Mouse (Mus musculus) E14TG2a.4 (cell line): Measurements from ENCODE around the gene Rfx8.

Experiments
- H3K27me3 ChIP-seq: 2 replicates; pipeline ENCODE4 v1.6.1; 2014; ENCODE audit warnings: low read length, control low read depth; ENCODE audit not compliant: insufficient read depth
- H3K36me3 ChIP-seq: 2 replicates; pipeline ENCODE4 v1.6.1; 2014; ENCODE audit warnings: low read length, control low read depth; ENCODE audit not compliant: insufficient read depth
- H3K4me1 ChIP-seq: replicated peaks from 2 replicates; pipeline ENCODE4 v1.6.1; 2014; ENCODE audit warnings: low read depth, low read length, control low read depth
- H3K4me3 ChIP-seq: replicated peaks from 2 replicates; pipeline ENCODE4 v1.5.1; 2014; ENCODE audit warnings: mild to moderate bottlenecking, low read length
- H3K9me3 ChIP-seq: 2 replicates; pipeline ENCODE4 v1.6.1; 2014; ENCODE audit warnings: low read length, control low read depth
- CTCF ChIP-seq: conservative IDR thresholded peaks from 2 replicates; pipeline ENCODE4 v1.5.1; 2014; ENCODE audit warnings: low read length
- NANOG ChIP-seq: IDR thresholded peaks from 2 replicates; pipeline ENCODE4 v1.6.1; 2014; ENCODE audit warnings: borderline replicate concordance, low read length, mixed read lengths
- POU5F1 ChIP-seq: IDR thresholded peaks from 2 replicates; pipeline ENCODE4 v1.6.1; 2014; ENCODE audit warnings: low read length, borderline replicate concordance

Gene Rfx8

GRCm38 (mm10) chr1:39720632-39721350, at the start of gene Rfx8:
TSS of gene Rfx8 (minus strand) at chr1:39720997.
- peak within 1 kb of the TSS; percentile 76 for H3K4me3 ChIP-seq
- peaks cover 13% of the 10 kb centered on the region for H3K4me1 ChIP-seq
- H3K36me3 ChIP-seq, result no peaks in the 10 kb centered on the region
- no peak for TF ChIP-seq NANOG
- no peak for TF ChIP-seq CTCF
- TF ChIP-seq POU5F1, result no peak
- no peaks in the 10 kb centered on the region for H3K9me3 ChIP-seq
- H3K27me3 ChIP-seq, result peaks cover 16% of the 10 kb centered on the region

GRCm38 (mm10) chr1:39770436-39770835, 49.6 kb upstream of the Rfx8 start:
- Histone ChIP-seq H3K27me3 (peaks cover 1% of the 10 kb centered on the region; the same call in 1 of the 2 replicates), H3K4me3 (no peak overlapping the region), H3K9me3 (no peaks in the 10 kb centered on the region), H3K36me3 (no peaks in the 10 kb centered on the region), H3K4me1 (peaks cover 17% of the 10 kb centered on the region)
- TF ChIP-seq CTCF (no peak), POU5F1 (no peak), NANOG (no peak)

GRCm38 (mm10) chr1:39768017-39768416, 47.2 kb upstream of the Rfx8 start:
- Histone ChIP-seq H3K4me3 (no peak overlapping the region), H3K36me3 (no peaks in the 10 kb centered on the region), H3K9me3 (no peaks in the 10 kb centered on the region), H3K27me3 (peaks cover 6% of the 10 kb centered on the region; the same call in 1 of the 2 replicates), H3K4me1 (peaks cover 17% of the 10 kb centered on the region; the same call in 1 of the 2 replicates)
- TF ChIP-seq CTCF (no peak), NANOG (no peak), POU5F1 (no peak)

DNA sequence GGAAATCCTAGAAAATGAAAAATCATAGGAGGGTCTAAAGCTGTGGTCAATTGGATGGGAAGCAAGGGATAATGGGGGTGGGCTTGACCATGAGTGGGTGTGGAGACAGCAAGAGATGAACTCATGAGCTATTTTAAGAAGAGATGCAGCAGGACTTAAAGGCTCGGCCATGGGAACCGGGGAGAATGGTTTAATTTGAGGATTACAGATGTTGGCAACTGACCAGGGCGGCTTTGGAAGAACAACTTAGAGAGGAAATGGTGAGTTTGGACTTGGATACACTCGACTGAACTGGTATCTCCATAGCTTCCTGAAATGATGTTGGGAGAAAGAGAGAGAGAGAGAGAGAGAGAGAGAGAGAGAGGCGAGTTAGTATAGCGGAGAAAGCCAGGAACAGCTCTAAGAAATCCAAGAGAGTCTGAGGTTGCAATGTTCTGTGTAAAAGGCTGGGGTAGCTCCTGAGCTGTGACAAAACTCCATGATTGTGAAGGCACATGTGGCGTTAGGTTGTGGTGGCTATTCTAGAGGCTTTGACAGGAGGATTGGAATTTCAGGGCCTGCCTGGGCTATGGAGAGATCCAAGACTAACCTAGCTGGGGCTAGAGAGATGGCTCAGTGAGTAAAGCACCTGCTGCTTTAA, 45.2 kb upstream of the Rfx8 start:
- TF ChIP-seq NANOG, result no peak
- no peak for TF ChIP-seq POU5F1
- TF ChIP-seq CTCF, result no peak
- no peaks in the 10 kb centered on the region for H3K9me3 ChIP-seq
- no peaks in the 10 kb centered on the region for H3K36me3 ChIP-seq
- peaks cover 8% of the 10 kb centered on the region; the same call in 1 of the 2 replicates for H3K27me3 ChIP-seq
- no peak overlapping the region for H3K4me3 ChIP-seq
- peaks cover 28% of the 10 kb centered on the region for H3K4me1 ChIP-seq

GRCm38 (mm10) chr1:39762025-39762370, 41.2 kb upstream of the Rfx8 start:
- H3K9me3 ChIP-seq, result peaks cover 5% of the 10 kb centered on the region; the same call in 1 of the 2 replicates
- no peaks in the 10 kb centered on the region for H3K36me3 ChIP-seq
- no peak overlapping the region; the same call in 1 of the 2 replicates for H3K4me3 ChIP-seq
- peaks cover 30% of the 10 kb centered on the region for H3K4me1 ChIP-seq
- TF ChIP-seq NANOG, result no peak
- no peak for TF ChIP-seq CTCF
- TF ChIP-seq POU5F1, result no peak
- H3K27me3 ChIP-seq, result peaks cover 18% of the 10 kb centered on the region

DNA sequence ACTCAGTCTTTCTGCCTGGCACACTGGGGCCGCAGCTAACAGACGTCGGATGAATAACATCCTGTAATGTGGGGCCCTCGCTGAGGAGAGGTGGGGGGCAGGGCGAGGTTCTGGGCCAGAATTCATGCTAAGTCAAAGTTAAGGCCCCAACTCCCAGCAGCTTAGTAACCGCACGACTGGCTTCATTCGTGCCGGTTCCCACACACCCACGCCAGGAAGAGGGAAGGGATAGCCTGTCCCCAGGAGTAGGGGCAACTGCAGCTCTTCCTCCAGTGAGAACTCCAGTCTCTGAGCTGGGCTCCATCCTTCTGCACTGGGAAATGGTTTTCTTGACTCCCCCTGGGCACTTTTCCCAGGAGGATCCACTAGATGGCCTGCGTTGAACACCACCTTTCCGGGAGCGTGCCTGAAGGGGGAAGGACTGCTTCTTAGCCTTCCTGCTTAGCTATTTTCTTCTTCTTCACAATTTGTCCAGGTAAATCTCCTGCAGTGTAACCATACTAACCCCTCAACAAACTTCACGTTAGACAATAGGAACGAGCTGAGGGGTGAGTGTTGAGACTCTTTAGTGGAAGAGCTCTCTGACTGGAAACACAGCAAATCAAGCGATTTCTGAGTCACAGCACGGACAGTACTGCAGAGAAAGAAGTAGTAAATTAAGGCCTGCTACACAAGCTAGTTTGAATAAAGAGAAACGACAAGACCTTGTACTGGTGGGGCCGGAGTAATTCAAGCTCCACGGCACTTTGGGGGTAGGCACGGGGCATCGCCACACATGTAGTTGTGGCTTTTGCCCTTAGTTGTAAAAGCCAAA, 40.6 kb upstream of the Rfx8 start:
- TF ChIP-seq CTCF (peak; percentile 24), NANOG (no peak)

DNA sequence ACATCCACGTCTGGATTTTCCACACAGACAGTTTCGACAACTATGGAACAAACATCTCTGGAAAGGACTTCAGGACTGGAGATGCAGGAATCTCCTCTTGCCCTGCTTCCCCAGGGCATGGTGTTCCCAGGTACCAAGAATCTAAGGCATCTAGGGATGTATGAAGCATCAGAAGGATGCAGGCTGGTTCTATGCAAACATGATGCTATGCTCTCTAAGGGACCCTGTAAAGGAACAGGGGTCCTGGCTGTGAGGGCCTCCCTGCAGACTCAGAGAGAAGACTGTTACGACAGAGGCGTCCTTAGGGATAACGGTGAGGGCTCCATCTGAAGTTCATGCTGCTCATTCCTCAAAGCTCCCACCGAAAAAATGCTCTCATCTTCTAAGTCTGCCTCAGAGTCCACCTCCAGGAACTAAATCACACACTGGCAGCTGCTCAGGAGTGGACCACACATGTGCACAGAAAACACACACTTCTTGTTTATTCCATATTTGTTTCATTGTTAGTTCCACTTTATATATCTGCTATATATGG, 39.5 kb upstream of the Rfx8 start:
- Histone ChIP-seq H3K27me3 (peaks cover 15% of the 10 kb centered on the region), H3K9me3 (peaks cover 12% of the 10 kb centered on the region), H3K4me1 (peaks cover 30% of the 10 kb centered on the region), H3K4me3 (no peak overlapping the region), H3K36me3 (no peaks in the 10 kb centered on the region)
- TF ChIP-seq POU5F1 (no peak), CTCF (no peak), NANOG (no peak)

More for the DNA sequence above, 40.6 kb upstream of the Rfx8 start:
- peaks cover 18% of the 10 kb centered on the region for H3K27me3 ChIP-seq
- peak overlapping the region; percentile 2; the same call in 1 of the 2 replicates for H3K4me3 ChIP-seq
- H3K9me3 ChIP-seq, result peaks cover 9% of the 10 kb centered on the region; the same call in 1 of the 2 replicates
- no peaks in the 10 kb centered on the region for H3K36me3 ChIP-seq
- H3K4me1 ChIP-seq, result peaks cover 30% of the 10 kb centered on the region
